Mouse (Mus musculus): Measurements from ENCODE around the gene Rbpms2.

Rbpms2 gene

GRCm38 (mm10) chr9:65692466-65692865 lies 63.0 kb downstream of the Rbpms2 start:
- in situ Hi-C loops (cut with MboI, MseI) = no loop called here

GRCm38 (mm10) chr9:65692959-65693603 lies 63.6 kb downstream of the Rbpms2 start:
- in situ Hi-C loops (cut with MboI, MseI) = no loop called here

DNA sequence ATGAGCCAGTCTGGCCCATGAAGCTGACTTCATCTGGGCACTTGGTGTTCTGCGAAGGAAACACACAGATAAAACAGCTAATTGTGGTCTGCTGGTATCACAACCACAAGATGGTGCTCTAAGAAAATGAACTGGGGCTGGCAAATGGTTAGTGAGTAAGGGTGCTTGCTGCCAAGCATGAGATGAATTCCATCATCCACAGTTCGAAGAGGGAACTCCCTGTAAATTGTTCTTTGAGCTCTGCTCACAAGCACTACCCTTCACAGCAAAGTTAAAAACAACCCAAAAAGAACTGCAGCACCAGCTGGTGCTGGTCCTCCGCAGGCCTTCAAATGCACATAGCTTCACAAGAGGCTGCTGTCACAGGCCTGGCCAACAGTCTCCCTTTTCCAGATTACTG lies 66.2 kb downstream of the Rbpms2 start:
- in situ Hi-C loops (cut with MboI, MseI) = no loop called here

GRCm38 (mm10) chr9:65696337-65696736 lies 66.9 kb downstream of the Rbpms2 start:
- in situ Hi-C loops (cut with MboI, MseI) = no loop called here

DNA sequence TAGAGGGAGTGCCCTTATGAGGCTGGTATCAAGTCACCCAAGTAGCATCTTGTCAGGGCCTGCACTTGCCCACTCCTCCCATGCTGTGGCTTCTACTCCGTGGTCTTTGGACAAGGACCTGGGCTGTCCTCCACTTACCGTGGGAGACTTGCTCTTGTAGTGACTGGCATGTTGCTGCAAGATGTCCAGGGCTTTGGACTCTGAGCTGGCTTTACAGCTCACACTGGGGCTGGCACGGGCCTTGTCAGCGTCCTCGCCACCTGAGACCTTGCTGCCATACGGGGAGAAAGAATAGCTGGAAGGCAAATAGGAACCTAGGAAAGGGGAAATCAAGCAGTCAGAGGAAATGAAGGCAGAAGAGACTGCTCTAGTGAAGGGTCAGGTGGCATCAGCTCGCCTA lies 67.9 kb downstream of the Rbpms2 start:
- in situ Hi-C loops (cut with MboI, MseI) = no loop called here

- in situ Hi-C loops (cut with MboI, MseI) = no loop called here
Observed at GRCm38 (mm10) chr9:65697992-65698391, 68.5 kb downstream of the Rbpms2 start.

DNA sequence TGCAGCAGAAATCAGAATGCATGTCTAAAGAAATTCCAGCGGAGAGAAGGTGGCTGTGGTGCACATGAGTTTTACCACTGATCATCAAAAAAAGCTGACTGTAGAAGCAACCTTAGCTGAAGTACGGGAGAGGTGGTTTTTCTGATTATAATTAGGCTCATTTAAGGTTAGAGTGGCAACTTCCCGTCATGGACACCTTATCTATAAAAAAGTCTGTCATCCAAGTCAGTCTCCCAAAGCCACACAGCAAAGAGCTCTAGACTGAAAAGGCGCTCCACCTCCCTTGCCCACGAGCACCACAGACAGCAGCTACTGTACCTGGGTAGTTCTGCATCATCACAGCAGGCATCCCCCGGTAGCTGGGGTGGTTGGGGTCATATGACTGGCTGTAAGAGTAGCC lies 71.1 kb downstream of the Rbpms2 start:
- in situ Hi-C loops (cut with MboI, MseI) = no loop called here

DNA sequence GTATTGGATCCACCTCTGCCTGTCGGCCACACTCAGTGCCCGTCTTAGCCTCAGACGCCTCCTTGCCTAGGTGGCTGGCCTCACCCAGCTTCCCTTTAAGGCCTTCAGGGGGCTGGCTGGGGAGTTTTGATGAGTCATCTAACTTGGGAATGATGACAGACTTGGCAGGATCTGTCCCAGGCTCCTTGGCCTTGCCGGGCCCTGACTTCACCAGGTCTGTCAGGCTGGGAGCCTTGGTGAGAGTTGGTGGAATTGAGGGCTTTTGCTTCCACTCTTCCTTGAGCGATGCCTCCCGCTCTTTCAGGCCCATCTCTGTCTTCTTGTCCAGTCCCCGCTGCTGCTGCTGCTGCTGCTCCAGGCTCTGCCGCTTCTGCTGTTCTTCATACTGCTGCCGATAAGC lies 72.8 kb downstream of the Rbpms2 start:
- in situ Hi-C loops (cut with MboI, MseI) = no loop called here

DNA sequence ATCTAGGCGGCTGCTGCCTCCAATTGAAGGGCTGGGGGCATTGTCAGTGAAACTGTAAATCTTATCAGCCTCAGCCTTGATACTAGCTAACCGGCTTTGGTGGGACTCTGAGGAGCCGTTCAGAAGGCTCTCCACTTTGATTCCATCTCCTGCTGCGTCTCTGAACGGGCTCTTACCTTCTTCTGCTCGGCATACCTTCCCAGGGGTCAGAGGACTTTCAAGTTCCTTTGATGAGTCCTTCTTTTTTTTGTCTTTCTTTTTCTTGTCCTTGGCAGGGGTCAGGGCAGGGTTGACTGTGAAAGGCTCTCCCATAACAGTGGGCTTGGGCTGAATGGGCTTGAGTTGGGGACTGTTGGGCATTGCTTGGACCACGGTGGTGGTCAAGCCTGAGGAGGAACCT lies 73.8 kb downstream of the Rbpms2 start:
- in situ Hi-C loops (cut with MboI, MseI) = no loop called here

- in situ Hi-C loops (cut with MboI, MseI) = no loop called here
Observed at GRCm38 (mm10) chr9:65703926-65704595, 74.6 kb downstream of the Rbpms2 start.

Data from regulatory T cell (primary cell).